Mouse (Mus musculus) embryo, embryonic 11.5 days (tissue): ENCODE results near the gene Arhgef38.

Source experiments
- DNase-seq: peaks from one replicate; pipeline ENCODE4 v3.0.0-alpha.2; 2012; ENCODE audit warnings: low read depth, low spot score

Gene Arhgef38

GRCm38 (mm10) chr3:133234821-133235295 lies at the start of gene Arhgef38:
Gene Arhgef38 (minus strand): TSS chr3:133234949.
- DNase-seq = no peak

DNA sequence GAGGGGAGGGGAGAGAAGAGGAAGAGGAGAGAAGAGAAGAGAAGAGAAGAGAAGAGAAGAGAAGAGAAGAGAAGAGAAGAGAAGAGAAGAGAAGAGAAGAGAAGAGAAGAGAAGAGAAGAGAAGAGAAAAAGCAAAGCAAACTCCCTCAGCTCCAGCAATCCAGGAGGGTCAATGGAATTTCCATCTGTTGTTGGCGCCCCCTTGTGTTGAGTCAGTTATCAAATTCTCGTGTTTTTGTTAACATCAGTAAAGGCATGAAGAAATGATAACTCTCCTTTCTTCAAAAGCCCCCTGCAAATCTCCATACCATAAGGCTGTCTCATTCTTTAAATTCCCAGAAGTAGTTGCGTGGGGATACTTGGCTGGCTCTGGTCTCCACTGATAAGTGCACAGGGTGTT lies 37.1 kb upstream of the Arhgef38 start:
- peak; percentile 56 for DNase-seq

- DNase-seq = no peak
Measured at GRCm38 (mm10) chr3:133258860-133259259, 24.1 kb upstream of the Arhgef38 start.

- DNase-seq = no peak
Measured at GRCm38 (mm10) chr3:133255842-133256241, 21.1 kb upstream of the Arhgef38 start.

DNA sequence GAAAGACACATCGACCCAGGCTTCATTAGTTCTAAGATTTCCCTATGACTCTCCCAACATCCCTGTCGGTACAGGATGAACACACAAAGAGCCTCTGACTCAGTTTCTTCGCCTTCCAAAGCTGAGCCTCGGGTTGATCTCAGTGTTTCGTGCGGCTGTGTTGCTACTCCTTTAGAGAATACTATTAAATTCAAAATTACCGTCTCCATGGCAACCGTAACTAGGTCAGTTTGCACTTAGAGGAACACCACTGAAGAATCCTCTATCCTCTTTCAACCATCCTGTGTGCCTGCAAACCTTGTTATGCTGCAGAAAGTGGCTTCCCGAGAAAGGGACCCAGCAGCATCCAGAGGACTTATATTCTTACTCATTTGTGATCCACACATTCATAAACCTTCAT lies 9.3 kb upstream of the Arhgef38 start:
- DNase-seq = no peak

DNA sequence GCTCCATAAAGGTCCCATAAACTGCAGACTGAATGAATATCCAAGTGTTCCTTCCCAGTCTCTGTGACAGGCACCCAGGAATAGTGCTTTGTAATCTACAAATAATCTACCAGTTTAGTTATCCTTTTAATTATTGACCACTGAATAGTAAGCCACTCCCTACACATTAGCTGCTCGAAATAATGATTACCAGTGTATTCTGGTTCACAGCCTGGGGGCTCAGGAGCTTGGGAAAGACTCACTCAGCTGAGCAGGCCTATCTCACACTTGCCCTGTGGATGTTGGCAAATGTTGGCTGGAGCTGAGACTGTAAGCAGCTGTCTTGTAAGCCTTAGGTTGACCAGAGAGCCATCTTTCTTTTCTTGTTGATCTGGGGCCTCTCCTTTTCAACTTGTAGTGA lies 7.2 kb upstream of the Arhgef38 start:
- DNase-seq = no peak

DNA sequence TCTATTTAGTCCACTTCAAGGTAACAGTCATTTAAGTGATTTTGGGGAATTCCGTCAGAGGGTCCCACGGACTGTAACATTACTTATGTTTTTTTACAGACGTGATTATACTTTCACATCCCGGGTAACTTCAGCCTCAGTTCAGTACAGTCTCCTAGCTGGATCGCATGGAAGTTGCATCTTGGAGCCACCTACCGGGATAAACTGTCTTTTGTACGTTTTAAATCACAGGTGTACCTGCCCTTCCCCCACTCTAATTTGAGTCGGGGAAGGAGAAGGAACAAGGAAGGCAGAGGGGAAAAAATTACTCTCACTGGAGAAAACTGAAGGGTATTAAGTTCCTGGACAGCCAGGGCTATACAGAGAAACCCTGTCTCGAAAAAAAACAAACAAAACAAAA lies 756 bp downstream of the Arhgef38 start:
- no peak for DNase-seq

GRCm38 (mm10) chr3:133230427-133230826 lies 4.3 kb downstream of the Arhgef38 start:
- DNase-seq = no peak

- DNase-seq = no peak
Measured at GRCm38 (mm10) chr3:133229594-133229993, 5.2 kb downstream of the Arhgef38 start.

DNA sequence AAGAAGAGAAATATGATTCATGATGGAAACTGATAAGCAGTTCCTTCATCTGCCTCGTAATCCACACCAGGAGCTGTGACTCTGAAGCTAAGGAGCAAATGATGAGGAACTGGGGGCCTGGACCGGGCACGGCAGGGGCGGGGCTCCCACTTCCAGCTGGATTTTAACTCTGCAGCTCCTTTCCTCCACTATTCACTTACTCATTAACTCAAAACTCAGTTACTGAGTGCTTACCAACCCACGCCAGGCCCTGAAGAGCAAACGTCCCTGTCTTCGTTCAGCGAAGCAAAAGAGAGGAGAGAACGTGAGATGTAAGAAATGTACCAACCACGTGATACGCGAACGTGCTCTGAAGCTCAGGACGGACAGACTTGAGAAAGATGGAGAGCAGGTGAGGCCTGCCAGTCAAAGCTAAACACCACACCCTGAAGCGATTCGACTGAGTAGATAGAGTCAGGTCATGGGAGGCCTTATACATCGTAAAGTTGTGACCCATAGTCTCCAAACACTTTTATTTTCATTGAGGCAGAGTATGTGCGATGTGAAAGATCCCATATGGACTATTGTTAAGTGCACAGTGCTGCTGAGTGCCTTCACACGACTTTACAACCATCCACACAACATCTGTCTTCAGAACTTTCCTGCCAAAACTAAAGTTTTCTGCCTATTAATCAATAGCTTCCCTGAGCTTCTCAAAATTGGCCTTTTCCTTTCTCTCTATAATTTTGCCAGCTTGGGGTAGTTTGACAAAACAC lies 7.3 kb downstream of the Arhgef38 start:
- DNase-seq = no peak

- no peak for DNase-seq
Measured at GRCm38 (mm10) chr3:133218501-133218900, 16.2 kb downstream of the Arhgef38 start.

DNA sequence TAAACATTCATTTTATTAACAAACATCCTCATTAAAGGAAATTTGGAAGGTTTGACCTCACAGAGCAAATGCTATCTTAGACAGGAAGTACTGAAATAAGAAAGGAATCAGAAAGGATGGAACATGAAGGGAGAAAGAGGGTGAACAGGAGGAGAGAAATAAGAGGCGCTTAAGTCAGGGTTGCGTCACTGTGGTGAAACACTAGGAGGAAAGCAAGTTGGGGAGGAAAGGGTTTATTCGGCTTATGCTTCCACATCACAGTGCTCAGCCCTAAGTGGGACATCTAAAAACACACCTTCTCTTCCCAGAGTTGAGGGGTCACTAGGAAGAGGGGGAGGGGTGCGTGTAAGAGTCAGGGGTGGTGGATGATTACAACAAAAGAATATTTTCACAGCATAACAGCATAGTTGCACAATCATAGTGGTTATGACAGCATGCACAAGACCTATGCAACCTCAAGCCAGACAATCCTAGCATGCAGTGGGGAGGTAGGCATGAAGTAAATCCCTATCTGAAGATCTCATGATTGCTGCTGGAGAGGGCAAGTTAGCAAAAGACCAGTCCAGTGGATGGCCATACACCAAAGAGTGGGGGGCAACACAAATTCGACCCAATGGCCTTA lies 19.4 kb downstream of the Arhgef38 start:
- no peak for DNase-seq

DNA sequence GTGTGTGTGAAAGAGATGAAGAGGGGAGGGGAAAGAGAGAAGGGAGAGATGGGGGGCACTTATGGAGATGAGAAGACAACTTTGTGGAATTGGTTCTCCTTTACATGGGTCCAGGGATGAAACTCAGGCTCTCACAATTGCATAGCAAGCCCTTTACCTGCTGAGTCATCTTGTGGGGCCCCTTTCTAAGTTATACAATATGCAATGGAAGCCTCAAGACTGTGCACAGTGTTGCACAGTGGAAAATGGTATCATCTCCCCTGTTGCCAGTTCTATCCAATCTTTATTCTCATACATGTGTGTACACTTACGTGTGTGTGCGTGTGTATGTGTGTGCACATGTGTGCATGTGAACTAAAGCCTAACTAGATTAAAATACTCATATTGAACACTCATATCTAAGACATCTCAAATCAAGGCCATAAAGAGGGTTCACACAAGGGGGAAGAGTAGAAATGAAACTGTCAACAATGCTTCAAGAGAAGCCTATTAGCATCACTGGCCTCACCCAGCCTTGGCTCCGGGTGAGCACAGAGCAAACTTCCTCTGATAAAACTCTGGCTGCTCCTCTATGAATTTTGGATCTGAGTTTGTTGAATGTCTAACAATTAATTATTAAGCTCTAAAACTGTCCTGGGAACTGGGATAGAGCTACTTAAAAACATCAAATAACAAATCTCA lies 21.2 kb downstream of the Arhgef38 start:
- DNase-seq = no peak

DNA sequence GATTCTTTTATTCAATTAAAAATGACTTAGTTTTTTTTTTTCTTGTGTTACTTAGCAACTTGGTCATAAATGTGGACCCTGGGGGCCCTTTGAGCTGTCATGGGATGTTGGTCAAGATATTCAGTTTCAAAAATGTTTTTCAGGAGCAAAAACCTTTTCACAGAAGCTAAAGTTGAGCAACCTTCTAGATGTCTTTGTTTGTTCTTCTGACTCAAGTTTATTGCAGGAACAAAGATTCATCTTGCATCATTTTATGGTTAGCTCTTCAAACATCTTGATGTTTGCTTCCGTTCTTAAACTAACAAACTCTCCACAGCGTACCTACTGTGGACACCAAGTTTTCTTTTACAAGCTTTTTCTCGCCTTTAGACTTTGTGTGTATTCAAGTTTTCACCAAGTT lies 23.4 kb downstream of the Arhgef38 start:
- no peak for DNase-seq

DNA sequence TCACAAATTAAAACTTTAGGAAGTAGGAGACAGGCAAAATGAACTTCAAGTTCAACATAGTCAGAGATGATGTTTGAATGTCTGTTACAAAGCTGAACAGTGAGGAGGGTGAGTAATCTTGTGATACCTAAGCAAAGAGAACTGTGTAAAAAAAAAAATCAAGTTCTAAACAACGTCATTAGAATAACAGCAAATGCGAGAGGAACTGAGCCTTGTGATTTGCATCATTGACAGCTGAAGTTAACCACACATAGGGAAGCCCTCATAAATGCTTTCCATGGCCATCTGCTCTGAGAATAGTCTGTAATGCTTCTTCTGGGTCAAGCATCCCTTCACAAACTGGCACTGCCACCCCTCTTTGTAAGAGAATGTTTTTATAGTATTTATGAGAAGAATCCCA lies 31.0 kb downstream of the Arhgef38 start:
- no peak for DNase-seq

- no peak for DNase-seq
Measured at GRCm38 (mm10) chr3:133202171-133202570, 32.6 kb downstream of the Arhgef38 start.

DNA sequence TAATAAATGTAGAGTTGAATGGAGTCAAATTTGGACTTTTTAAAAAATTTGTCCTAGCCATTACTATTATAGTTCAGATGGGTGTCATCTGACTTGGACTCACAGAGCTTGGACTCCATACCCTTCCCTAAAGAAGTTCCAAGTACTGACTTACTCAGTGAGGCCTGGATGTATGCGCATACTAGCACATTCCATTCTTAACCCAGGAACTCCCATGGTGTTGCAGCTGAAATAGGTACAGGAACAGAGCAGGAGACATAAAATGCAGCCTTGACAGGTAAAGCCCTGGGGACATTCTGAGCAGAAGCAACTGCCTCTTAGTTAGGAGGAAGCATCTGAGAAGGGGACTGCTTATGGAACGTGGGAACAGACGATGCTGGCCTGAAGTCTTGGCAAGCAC lies 45.8 kb downstream of the Arhgef38 start:
- DNase-seq = no peak

DNA sequence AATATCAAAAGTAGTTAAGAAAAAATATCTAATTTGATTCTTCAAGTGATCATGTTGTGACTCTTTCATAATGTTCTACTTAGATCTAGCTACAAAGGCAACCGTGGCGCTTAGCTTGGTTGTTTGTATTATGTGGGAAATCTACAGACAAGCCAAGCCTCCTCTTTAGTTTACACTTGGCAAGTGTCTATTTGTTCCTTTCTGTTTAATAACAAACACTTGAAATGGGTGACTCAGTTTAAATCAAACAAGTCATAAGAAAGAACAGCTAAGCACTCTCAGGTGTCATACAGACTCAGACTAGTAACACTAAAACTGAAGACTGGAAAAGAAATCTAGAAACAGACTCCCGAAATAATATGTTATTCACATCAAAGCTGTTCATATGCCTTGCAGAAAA lies 47.2 kb downstream of the Arhgef38 start:
- no peak for DNase-seq

DNA sequence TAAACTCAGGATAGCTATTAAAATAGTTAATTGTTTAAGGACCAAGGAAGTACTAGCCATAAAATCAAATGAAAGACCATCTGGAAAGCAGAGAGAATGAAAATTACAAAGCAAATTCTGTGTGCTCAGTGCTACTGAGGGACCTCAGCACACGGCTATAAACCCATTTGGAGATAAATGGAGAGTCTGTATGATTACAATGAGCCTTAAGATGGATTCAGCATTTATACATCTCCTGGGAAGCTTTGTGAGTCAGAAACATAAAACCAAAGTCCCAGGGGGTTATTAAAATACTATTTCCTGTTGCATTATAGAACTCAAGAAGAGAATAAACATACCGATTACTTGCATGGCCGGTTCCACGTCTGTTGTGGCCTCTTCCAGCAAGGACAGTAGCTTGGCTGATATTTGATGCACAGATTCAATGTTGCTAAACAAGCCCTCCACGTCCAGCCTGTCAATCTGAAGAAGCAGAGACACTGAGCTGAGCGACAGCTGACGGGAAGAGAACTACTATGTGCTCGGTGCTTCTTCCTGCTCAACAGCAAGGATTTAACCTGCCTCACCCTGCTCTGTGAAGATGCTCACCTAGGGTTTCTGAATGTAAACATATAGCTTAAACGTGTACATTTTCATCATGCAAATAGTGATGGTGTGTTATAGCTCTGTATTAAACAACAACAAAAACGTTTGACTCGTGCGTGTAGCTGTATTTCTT lies 58.6 kb downstream of the Arhgef38 start:
- DNase-seq = no peak

DNA sequence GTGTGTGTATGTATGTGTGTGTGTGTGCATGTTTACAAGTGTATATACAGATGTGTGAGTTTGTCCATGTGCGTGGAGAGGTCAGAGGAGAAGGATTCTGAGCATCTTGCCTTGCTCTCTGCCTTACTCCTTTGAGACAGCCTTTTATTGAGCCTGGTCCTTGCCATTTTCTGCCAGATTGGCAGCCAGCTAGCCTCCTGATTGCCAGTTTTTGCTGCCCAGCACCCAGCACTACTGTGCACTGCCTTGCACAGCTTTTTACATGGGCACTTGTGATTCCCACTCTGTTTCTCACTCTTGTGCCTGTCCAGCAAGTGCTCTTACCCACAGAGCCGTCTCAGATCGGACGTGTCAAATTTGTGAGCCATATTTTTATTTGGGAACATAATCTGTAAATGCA lies 62.5 kb downstream of the Arhgef38 start:
- DNase-seq = no peak

GRCm38 (mm10) chr3:133169737-133170136 lies 65.0 kb downstream of the Arhgef38 start:
- no peak for DNase-seq

GRCm38 (mm10) chr3:133167550-133167949 lies 67.2 kb downstream of the Arhgef38 start:
- no peak for DNase-seq
